Comparison of ENCODE assay signal across 29 mouse cellular contexts in genomic region chr7:130014609-130015008, GRCm38 (mm10).
DNase-seq lines count a peak whose midpoint lies in the region; ATAC-seq lines count a peak whose summit lies in the region.
"Had no signal": no experiment of that assay in that cellular context is flagged by ENCODE, and none has a peak within 500 bp of the region (broad histone marks: within the 10 kb centered on the region; RNA-seq: fewer than 3 reads in every experiment).

No protein-coding gene starts in this region.

- no peaks in the 10 kb centered on the region for H3K36me3 ChIP-seq in heart, embryonic 16.5 days (ENCODE audit: control insufficient read depth, insufficient read depth)
- no peaks in the 10 kb centered on the region for H3K36me3 ChIP-seq in midbrain, embryonic 10.5 days
- H3K36me3 ChIP-seq in midbrain, embryonic 11.5 days (ENCODE audit: control insufficient read depth, insufficient read depth, low read length): no peaks in the 10 kb centered on the region
- no peaks in the 10 kb centered on the region for H3K36me3 ChIP-seq in stomach, embryonic 16.5 days (ENCODE audit: control insufficient read depth, insufficient read depth, low read length)
- H3K36me3 ChIP-seq: forebrain, embryonic 10.5 days; hindbrain, embryonic 15.5 days; kidney, embryonic 15.5 days; liver, embryonic 15.5 days; midbrain, embryonic 15.5 days; neural tube, embryonic 13.5 days had no signal

- H3K27ac ChIP-seq in heart, embryonic 16.5 days (ENCODE audit: low read length): peak overlapping the region; percentile 63; the same call in 1 of the 2 replicates
- peak overlapping the region; percentile 49; the same call in 1 of the 2 replicates for H3K27ac ChIP-seq in midbrain, embryonic 10.5 days (replicated peaks)
- no peak overlapping the region for H3K27ac ChIP-seq in midbrain, embryonic 11.5 days (ENCODE audit: low read depth, low read length)
- peak overlapping the region; percentile 93 for H3K27ac ChIP-seq in stomach, embryonic 16.5 days (ENCODE audit: low read length)
- H3K27ac ChIP-seq: forebrain, embryonic 10.5 days; heart, adult 2 months; hindbrain, embryonic 15.5 days; liver, embryonic 15.5 days; midbrain, embryonic 15.5 days; neural tube, embryonic 13.5 days had no signal

- no peak overlapping the region for H3K9ac ChIP-seq in heart, embryonic 16.5 days (ENCODE audit: low read length)
- no peak overlapping the region for H3K9ac ChIP-seq in midbrain, embryonic 11.5 days (ENCODE audit: low read length)
- no peak overlapping the region for H3K9ac ChIP-seq in stomach, embryonic 16.5 days (ENCODE audit: low read length)
- H3K9ac ChIP-seq: forebrain, postnatal 0 days; hindbrain, embryonic 15.5 days; kidney, embryonic 15.5 days; liver, embryonic 15.5 days; midbrain, embryonic 15.5 days; neural tube, embryonic 13.5 days had no signal

- intact Hi-C loops in heart, postnatal 25 days (cut with DNase I): no loop called here

- peak; percentile 44 for DNase-seq in embryo, embryonic 10 days (ENCODE audit: low spot score)
- DNase-seq in embryo, embryonic 9.5 days (ENCODE audit: extremely low spot score): no peak
- DNase-seq in heart, postnatal 25 days (ENCODE audit: low spot score): no peak
- DNase-seq in midbrain, embryonic 10.5 days (ENCODE audit: low spot score): no peak
- no peak for DNase-seq in midbrain, embryonic 11.5 days (ENCODE audit: low spot score, missing footprints)
- DNase-seq: adrenal gland, postnatal 10 days; cerebellum, adult 18-20 months; cerebellum, postnatal 14 days; embryo, embryonic 11 days; forebrain, postnatal 0 days; gastrocnemius, postnatal 14 days; heart, adult 2 months; kidney, adult 11 months; kidney, postnatal 36 days; lung, postnatal 36 days; retina, postnatal 1 day; right cerebral cortex, postnatal 25 days; spleen, adult 18-20 months had no signal

- H3K4me1 ChIP-seq in heart, embryonic 16.5 days (ENCODE audit: control insufficient read depth, insufficient read depth, low read length): peaks cover 20% of the 10 kb centered on the region
- H3K4me1 ChIP-seq in midbrain, embryonic 10.5 days: peaks cover 9% of the 10 kb centered on the region
- no peaks in the 10 kb centered on the region for H3K4me1 ChIP-seq in midbrain, embryonic 11.5 days (ENCODE audit: control insufficient read depth, insufficient read depth, low read length)
- peaks cover 28% of the 10 kb centered on the region for H3K4me1 ChIP-seq in stomach, embryonic 16.5 days (ENCODE audit: control insufficient read depth, insufficient read depth, low read length)
- H3K4me1 ChIP-seq: hindbrain, embryonic 15.5 days; liver, embryonic 15.5 days; megakaryocyte, embryonic 14.5 days; midbrain, embryonic 15.5 days; neural tube, embryonic 13.5 days had no signal

- 48% methylated on average over 10 of the region's 10 CpGs for WGBS in heart, embryonic 16.5 days
- WGBS in midbrain, embryonic 10.5 days: 76% methylated on average over 10 of the region's 10 CpGs
- 69% methylated on average over 10 of the region's 10 CpGs for WGBS in midbrain, embryonic 11.5 days
- 49% methylated on average over 10 of the region's 10 CpGs for WGBS in stomach, embryonic 16.5 days

- H3K27me3 ChIP-seq in heart, embryonic 16.5 days (ENCODE audit: control insufficient read depth, insufficient read depth, low read length): no peaks in the 10 kb centered on the region
- H3K27me3 ChIP-seq in midbrain, embryonic 10.5 days (ENCODE audit: low read depth, poor library complexity, severe bottlenecking): peaks cover 6% of the 10 kb centered on the region; the same call in 1 of the 2 replicates
- H3K27me3 ChIP-seq in midbrain, embryonic 11.5 days (ENCODE audit: control insufficient read depth, insufficient read depth, low read length): no peaks in the 10 kb centered on the region
- no peaks in the 10 kb centered on the region for H3K27me3 ChIP-seq in stomach, embryonic 16.5 days (ENCODE audit: control insufficient read depth, insufficient read depth, low read length)
- H3K27me3 ChIP-seq: hindbrain, embryonic 15.5 days; kidney, embryonic 15.5 days; liver, embryonic 15.5 days; megakaryocyte, embryonic 14.5 days; midbrain, embryonic 15.5 days had no signal

- no peak overlapping the region for H3K4me2 ChIP-seq in heart, embryonic 16.5 days (ENCODE audit: low read depth, low read length)
- H3K4me2 ChIP-seq in midbrain, embryonic 11.5 days: no peak overlapping the region
- H3K4me2 ChIP-seq in stomach, embryonic 16.5 days (ENCODE audit: low read depth, low read length): no peak overlapping the region
- H3K4me2 ChIP-seq: hindbrain, embryonic 15.5 days; kidney, embryonic 15.5 days; liver, embryonic 15.5 days; midbrain, embryonic 15.5 days; neural tube, embryonic 13.5 days had no signal

- no peak overlapping the region for H3K4me3 ChIP-seq in heart, embryonic 16.5 days (ENCODE audit: low read length)
- no peak overlapping the region for H3K4me3 ChIP-seq in midbrain, embryonic 10.5 days
- no peak overlapping the region for H3K4me3 ChIP-seq in midbrain, embryonic 11.5 days (ENCODE audit: low read depth, low read length)
- H3K4me3 ChIP-seq in stomach, embryonic 16.5 days (replicated peaks; ENCODE audit: low read length): no peak overlapping the region
- H3K4me3 ChIP-seq: forebrain, embryonic 10.5 days; heart, adult 2 months; hindbrain, embryonic 15.5 days; kidney, embryonic 15.5 days; liver, embryonic 15.5 days; megakaryocyte, embryonic 14.5 days; midbrain, embryonic 15.5 days; myocyte; neural tube, embryonic 13.5 days had no signal

- ATAC-seq in heart, embryonic 16.5 days (replicated peaks; ENCODE audit: extremely low read depth, insufficient read depth, low FRiP score): no peak
- ATAC-seq in midbrain, embryonic 11.5 days (ENCODE audit: low FRiP score): no peak
- ATAC-seq in stomach, embryonic 16.5 days (ENCODE audit: insufficient read depth, low FRiP score): no peak
- ATAC-seq in monocyte, adult 5-6 weeks (replicated peaks; ENCODE audit: insufficient number of reproducible peaks, low FRiP score, low TSS enrichment, poor library complexity, severe bottlenecking): no peak
- ATAC-seq: forebrain, postnatal 0 days; midbrain, embryonic 15.5 days had no signal

- H3K9me3 ChIP-seq in heart, embryonic 16.5 days (replicated peaks; ENCODE audit: control insufficient read depth, low read length): no peaks in the 10 kb centered on the region
- H3K9me3 ChIP-seq in midbrain, embryonic 10.5 days (replicated peaks): no peaks in the 10 kb centered on the region
- H3K9me3 ChIP-seq in midbrain, embryonic 11.5 days (ENCODE audit: control insufficient read depth, low read length): no peaks in the 10 kb centered on the region
- H3K9me3 ChIP-seq in stomach, embryonic 16.5 days (replicated peaks; ENCODE audit: control insufficient read depth, low read length): no peaks in the 10 kb centered on the region
- H3K9me3 ChIP-seq: forebrain, embryonic 10.5 days; hindbrain, embryonic 15.5 days; kidney, embryonic 15.5 days; liver, embryonic 15.5 days; midbrain, embryonic 15.5 days; neural tube, embryonic 13.5 days had no signal
